Mouse (Mus musculus) kidney, adult 2 months (tissue): ENCODE data around the gene Cbwd1.

Experiments
- CTCF ChIP-seq: fragments of 200-500 bp; conservative IDR thresholded peaks from 2 replicates; pipeline ENCODE4 v1.5.1; 2011; ENCODE audit warnings: low read depth, mild to moderate bottlenecking, control low read depth, low read length, moderate library complexity, mixed read lengths; ENCODE audit not compliant: insufficient read depth, insufficient read length
- POLR2A ChIP-seq: fragments of 200-500 bp; IDR thresholded peaks from one replicate; pipeline ENCODE4 v1.6.1; 2011; ENCODE audit warnings: low read depth, low read length, control low read depth

GRCm38 (mm10) chr19:24945521-24946262 lies 15.7 kb downstream of the Cbwd1 start:
- TF ChIP-seq CTCF = no peak
- no peak for TF ChIP-seq POLR2A
